Mouse (Mus musculus) spleen, adult 2 months (tissue): ENCODE measurements around the gene Abi3bp. TPM values are rescaled to one million over a fixed set of nuclear protein-coding genes. Genes with fewer than 3 reads are reported as not detected.

Experiments
- DNase-seq, 2 experiments: peaks; one replicate each; pipeline versions ENCODE4 v3.0.0 to v3.0.0-alpha.2; 2012 to 2021; ENCODE audit warnings: low spot score in 2 of 2, low read depth in 1 of 2
- H3K27ac ChIP-seq: fragments of 200-500 bp; 2 replicates; pipeline ENCODE4 v1.5.1; 2012; ENCODE audit warnings: low read length, inconsistent platforms; ENCODE audit not compliant: insufficient read depth
- H3K27me3 ChIP-seq: fragments of 200-500 bp; 2 replicates; pipeline ENCODE4 v1.6.1; 2012; ENCODE audit warnings: mild to moderate bottlenecking, moderate library complexity, low read length, inconsistent platforms; ENCODE audit not compliant: control insufficient read depth, insufficient read depth
- H3K36me3 ChIP-seq: fragments of 200-500 bp; 2 replicates; pipeline ENCODE4 v1.6.1; 2012; ENCODE audit warnings: mild to moderate bottlenecking, low read length, inconsistent platforms; ENCODE audit not compliant: control insufficient read depth, insufficient read depth
- H3K4me1 ChIP-seq: fragments of 200-500 bp; 2 replicates; pipeline ENCODE4 v1.6.1; 2011; ENCODE audit warnings: inconsistent platforms; ENCODE audit not compliant: control insufficient read depth, insufficient read depth, insufficient read length
- H3K4me3 ChIP-seq: fragments of 200-500 bp; 2 replicates; pipeline ENCODE4 v1.5.1; 2011; ENCODE audit warnings: mild to moderate bottlenecking, inconsistent platforms; ENCODE audit not compliant: insufficient read depth, insufficient read length; ENCODE audit errors: extremely low read depth
- CTCF ChIP-seq: fragments of 200-500 bp; IDR thresholded peaks from 2 replicates; pipeline ENCODE4 v1.5.1; 2011; ENCODE audit warnings: mild to moderate bottlenecking, inconsistent platforms; ENCODE audit not compliant: insufficient read depth, insufficient read length, insufficient replicate concordance; ENCODE audit errors: extremely low read depth
- POLR2A ChIP-seq: fragments of 200-500 bp; IDR thresholded peaks from 2 replicates; pipeline ENCODE4 v1.6.1; 2011; ENCODE audit warnings: low read depth, low read length, inconsistent platforms
- WGBS: fragments of 180-500 bp; shearing (Covaris S2); methylation state at CpG from one replicate; pipeline ENCODE4 v1.1.7; 2018; 5-methylcytosine and 5-hydroxymethylcytosine counted together
- polyA plus RNA-seq: library from polyadenylated mRNA; depleted of rRNA; stranded (reverse); fragments of >200 nt; gene quantifications from 2 replicates; pipeline ENCODE4 v1.2.3, GENCODE M21; 2012

The Abi3bp gene
- polyA plus RNA-seq, 1 experiment: 2.3 TPM

DNA sequence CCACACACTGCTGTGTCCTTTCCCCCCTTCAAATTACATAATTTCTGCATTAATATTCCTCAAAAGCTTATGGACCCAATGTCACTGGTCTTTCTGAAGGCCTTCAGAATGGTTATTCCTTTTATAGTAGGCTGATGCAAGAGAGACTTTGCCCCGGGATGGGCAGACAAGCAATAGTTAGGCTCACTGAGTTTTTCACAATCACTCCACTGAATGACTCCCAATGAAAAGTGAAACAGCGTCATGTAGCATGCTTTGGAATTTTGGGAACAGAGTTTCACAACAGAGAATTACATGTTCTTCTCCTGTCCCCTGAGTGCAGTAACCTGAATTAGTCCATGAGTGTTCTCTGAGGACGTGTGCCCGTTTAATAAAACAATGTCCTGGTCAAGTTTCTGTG is 120.7 kb downstream of the Abi3bp start:
- H3K36me3 ChIP-seq: no peaks in the 10 kb centered on the region
- no peaks in the 10 kb centered on the region for H3K4me1 ChIP-seq
- DNase-seq: no peak
- H3K27ac ChIP-seq: no peak overlapping the region
- WGBS: 88% methylated on average over 4 of the region's 4 CpGs
- H3K4me3 ChIP-seq: no peak overlapping the region
- no peaks in the 10 kb centered on the region for H3K27me3 ChIP-seq
- TF ChIP-seq CTCF (no peak), POLR2A (no peak)

DNA sequence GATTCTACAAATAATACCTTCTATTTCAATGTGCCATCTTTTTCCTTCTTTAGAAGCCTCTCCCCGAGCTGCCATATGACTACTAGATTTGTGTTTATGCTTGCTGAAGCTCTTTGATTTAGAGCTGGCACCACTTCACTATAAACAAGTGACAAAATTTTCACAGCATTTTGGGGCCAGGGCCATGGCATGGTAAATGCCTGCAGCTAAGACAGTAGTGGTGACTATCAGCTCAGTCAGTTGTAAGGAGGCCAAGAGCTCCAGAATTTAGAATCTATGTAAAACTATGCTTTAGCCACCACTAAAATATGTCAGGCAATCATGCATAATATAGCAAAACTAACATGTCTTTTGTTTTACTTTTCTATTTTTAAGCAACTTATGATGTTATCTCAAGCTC is 124.7 kb downstream of the Abi3bp start:
- Histone ChIP-seq H3K4me1 (no peaks in the 10 kb centered on the region), H3K4me3 (no peak overlapping the region), H3K27me3 (no peaks in the 10 kb centered on the region), H3K27ac (no peak overlapping the region), H3K36me3 (no peaks in the 10 kb centered on the region)
- 98% methylated on average over 1 of the region's 1 CpGs for WGBS
- no peak for TF ChIP-seq CTCF
- no peak for TF ChIP-seq POLR2A
- no peak for DNase-seq

DNA sequence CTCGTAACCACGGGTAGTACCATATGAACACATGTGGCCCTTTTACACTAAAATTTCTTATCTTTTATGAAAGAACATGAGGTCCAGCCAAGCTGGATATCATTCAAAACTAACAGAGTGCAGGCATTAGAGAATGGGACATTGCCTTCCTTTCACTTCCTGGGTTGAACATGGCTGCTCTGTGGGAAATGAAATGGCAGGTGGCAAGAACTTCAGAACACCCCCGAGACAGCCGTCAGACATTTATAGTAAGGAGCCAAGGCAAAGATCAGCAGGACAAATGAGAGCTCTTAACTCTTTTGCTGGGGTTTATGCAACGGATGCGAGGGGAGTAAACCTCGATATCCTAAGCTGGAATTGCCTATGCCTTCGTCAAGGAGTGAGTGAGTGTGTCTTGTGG is 132.9 kb downstream of the Abi3bp start:
- Histone ChIP-seq H3K27me3 (no peaks in the 10 kb centered on the region), H3K4me3 (no peak overlapping the region), H3K4me1 (no peaks in the 10 kb centered on the region), H3K36me3 (no peaks in the 10 kb centered on the region), H3K27ac (no peak overlapping the region)
- TF ChIP-seq POLR2A: no peak
- TF ChIP-seq CTCF: no peak
- no peak for DNase-seq
- WGBS: 85% methylated on average over 8 of the region's 8 CpGs

DNA sequence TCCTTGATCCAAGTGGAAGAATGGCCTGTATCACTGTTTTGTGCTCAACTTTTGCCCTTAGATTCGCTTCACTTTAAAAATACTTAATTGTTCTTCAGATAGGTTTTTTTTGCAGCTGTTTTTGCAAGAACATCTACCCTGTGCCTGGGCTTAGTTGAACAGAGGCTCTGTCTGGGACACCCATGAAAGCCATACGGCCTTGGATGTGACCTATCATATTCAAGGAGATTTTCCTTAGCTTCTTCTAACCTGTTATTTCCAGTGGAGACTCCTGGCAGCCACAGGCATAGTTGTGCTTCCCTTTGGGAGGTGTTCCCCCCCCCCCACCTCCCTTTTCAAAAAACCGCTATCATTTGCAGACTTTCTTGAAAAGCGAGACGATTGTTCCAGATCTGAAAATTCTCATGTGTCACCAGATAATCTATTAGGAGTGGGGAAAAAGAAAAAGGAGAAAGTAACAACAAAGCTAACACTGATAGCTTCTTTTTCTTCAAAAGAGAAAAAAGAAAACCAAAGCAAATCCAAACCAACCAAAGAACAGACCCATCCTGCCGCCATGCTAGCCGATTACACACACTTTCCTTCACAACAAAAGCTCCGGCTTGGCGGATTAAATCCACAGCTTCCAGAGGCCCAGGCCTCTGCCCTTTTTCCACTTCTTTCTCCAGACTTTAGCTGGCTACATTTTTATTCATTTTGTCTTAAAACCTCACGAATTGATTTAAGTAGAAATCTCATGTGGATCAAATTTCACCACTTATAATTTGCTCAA is 133.6 kb downstream of the Abi3bp start:
- Histone ChIP-seq H3K4me1 (no peaks in the 10 kb centered on the region), H3K36me3 (no peaks in the 10 kb centered on the region), H3K27ac (no peak overlapping the region), H3K27me3 (no peaks in the 10 kb centered on the region), H3K4me3 (no peak overlapping the region)
- 88% methylated on average over 10 of the region's 10 CpGs for WGBS
- DNase-seq: no peak
- no peak for TF ChIP-seq POLR2A
- no peak for TF ChIP-seq CTCF

DNA sequence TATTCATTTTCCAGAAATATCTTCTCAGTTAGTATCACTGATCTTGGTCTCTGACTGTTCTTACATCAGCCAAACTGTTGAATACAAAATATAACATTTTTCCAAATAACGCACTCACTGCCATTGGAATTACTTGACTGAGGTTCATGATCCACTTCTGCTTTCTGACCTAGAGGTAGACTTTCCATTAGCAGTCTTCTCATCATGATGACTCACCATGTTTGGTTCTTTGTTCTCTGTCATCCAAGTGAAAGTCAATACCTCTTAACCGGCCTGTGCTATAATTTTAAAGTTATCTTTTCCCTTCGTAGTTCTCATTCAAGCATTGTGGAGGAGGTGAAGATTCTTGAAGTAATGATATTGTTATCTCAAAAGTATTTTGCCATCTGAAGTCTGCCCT is 160.9 kb downstream of the Abi3bp start:
- H3K4me3 ChIP-seq: no peak overlapping the region
- H3K27ac ChIP-seq: no peak overlapping the region
- DNase-seq: no peak
- H3K4me1 ChIP-seq: no peaks in the 10 kb centered on the region
- no peaks in the 10 kb centered on the region for H3K27me3 ChIP-seq
- TF ChIP-seq CTCF: no peak
- no peak for TF ChIP-seq POLR2A
- WGBS: 93% methylated on average over 3 of the region's 3 CpGs
- no peaks in the 10 kb centered on the region for H3K36me3 ChIP-seq

DNA sequence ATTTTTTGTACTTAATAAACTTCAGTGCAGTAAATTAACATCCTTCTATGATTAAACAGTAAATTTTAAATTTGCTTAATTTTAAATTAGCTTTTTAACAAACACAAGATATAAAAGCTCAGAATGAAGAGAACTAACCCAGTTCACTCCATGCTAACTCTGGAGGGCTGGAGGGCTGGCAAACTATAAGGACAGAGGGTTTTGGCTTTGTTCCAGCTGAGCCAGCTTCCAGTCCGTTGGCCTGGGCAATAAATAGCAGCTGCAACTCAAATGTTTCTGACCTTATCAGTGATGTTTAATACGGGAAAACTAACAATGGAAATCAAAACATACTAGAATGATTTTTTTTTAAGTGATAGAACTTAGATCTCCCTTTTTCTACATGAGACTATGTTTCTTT is 167.6 kb downstream of the Abi3bp start:
- no peak overlapping the region for H3K4me3 ChIP-seq
- no peak overlapping the region for H3K27ac ChIP-seq
- H3K27me3 ChIP-seq: no peaks in the 10 kb centered on the region
- TF ChIP-seq POLR2A: no peak
- no peak for TF ChIP-seq CTCF
- H3K4me1 ChIP-seq: no peaks in the 10 kb centered on the region
- DNase-seq: no peak
- no peaks in the 10 kb centered on the region for H3K36me3 ChIP-seq
- 39% methylated on average over 2 of the region's 2 CpGs for WGBS

DNA sequence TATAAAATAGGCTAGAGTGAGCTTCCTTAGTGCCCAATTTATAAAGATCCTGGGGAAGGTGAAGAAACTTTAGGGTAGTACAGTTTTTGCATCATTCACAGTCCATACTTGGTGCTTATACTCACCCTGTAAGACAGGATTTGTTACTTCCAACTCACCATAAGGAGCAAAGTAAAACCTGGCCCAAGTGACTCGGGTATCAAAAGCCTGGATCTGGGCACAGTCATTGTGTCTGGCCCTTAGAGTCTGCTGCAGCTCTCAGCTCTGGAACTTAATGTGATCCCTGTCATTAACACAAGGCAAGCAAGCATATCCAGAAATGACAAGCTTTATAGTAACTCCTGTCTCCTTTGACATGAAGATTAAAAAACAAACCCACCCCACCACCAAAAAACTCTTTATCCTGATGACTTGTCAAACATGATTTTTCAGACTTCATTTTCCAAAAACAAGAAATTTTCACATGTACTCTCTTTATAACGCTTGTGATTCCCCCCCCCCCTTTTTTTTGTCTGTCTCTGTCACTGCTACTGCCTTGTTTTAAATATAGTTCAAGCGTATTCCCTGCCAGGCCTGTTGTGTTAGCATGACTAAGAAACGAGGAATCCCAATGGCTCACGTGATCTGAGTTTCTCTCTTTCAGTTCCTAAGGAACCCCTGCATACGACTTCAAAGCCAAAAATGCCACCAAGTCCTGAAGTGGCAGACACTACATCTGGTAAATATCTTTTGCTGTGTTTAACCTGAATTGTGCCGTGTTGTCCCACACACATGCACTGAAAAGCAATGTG is 168.9 kb downstream of the Abi3bp start:
- WGBS: 76% methylated on average over 7 of the region's 7 CpGs
- TF ChIP-seq POLR2A: no peak
- no peak for TF ChIP-seq CTCF
- H3K36me3 ChIP-seq: no peaks in the 10 kb centered on the region
- no peaks in the 10 kb centered on the region for H3K4me1 ChIP-seq
- no peak overlapping the region for H3K4me3 ChIP-seq
- H3K27me3 ChIP-seq: no peaks in the 10 kb centered on the region
- no peak for DNase-seq
- no peak overlapping the region for H3K27ac ChIP-seq
